Mouse (Mus musculus): Measurements from ENCODE around the gene Srgap1. TPM values are rescaled to one million over a fixed set of nuclear protein-coding genes. Genes with fewer than 3 reads are reported as not detected.

Gene Srgap1
- polyA plus RNA-seq, 1 experiment from 2014 or later: 32.0 TPM

DNA sequence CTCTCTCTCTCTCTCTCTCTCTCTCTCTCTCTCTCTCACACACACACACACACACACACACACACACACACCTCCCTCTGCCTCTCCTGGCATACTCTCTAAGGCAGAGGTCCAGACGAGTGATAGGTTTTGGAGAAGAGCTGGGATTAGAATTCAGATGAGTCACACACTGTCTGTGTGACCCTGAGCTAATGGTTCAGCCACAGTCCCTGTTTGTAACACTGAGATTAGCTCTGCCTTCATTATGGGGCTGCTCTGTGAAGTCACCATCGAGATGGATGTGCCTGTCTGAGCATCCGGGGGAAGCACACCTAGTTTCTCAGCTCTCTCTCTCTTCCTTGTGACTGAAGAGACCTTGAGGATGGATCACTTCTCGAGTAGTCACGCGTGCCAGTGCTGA lies 157.1 kb downstream of the Srgap1 start:
- Histone ChIP-seq H3K27ac (ENCODE audit: low read length) (no peak overlapping the region), H3K4me1 (replicated peaks; ENCODE audit: control insufficient read depth, insufficient read depth, low read length) (peaks cover 14% of the 10 kb centered on the region), H3K4me2 (ENCODE audit: low read length) (no peak overlapping the region), H3K27me3 (replicated peaks; ENCODE audit: control insufficient read depth, insufficient read depth, low read length) (no peaks in the 10 kb centered on the region), H3K4me3 (replicated peaks; ENCODE audit: low read length) (no peak overlapping the region), H3K36me3 (ENCODE audit: control insufficient read depth, insufficient read depth) (no peaks in the 10 kb centered on the region), H3K9me3 (ENCODE audit: control insufficient read depth, low read length) (no peaks in the 10 kb centered on the region), H3K9ac (replicated peaks; ENCODE audit: low read depth, low read length) (no peak overlapping the region)
- no peak for ATAC-seq
- 44% methylated on average over 6 of the region's 6 CpGs for WGBS

DNA sequence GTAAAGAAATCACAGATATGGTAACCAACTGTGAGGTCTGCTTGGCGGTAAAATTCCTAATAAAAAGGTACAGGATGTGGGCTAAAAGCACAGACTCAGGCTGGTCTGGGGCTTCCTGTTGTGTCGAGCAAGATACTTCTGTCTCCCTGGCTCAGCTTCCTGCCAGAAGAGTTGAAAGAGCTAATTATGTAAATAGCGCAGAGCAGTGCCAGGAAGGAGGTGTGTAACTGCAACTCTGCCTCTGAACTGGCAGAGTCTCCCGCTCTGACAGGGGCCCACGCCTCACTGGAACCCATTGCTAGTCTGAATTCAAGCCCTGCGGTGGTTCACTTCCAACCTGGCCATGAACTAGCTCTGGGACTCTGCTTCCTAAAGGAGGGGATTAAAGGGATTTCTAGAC lies 160.3 kb downstream of the Srgap1 start:
- H3K27me3 ChIP-seq (replicated peaks; ENCODE audit: control insufficient read depth, insufficient read depth, low read length): no peaks in the 10 kb centered on the region
- peak; percentile 82 for ATAC-seq
- WGBS: 11% methylated on average over 6 of the region's 6 CpGs
- no peaks in the 10 kb centered on the region for H3K9me3 ChIP-seq (ENCODE audit: control insufficient read depth, low read length)
- peaks cover 20% of the 10 kb centered on the region for H3K4me1 ChIP-seq (replicated peaks; ENCODE audit: control insufficient read depth, insufficient read depth, low read length)
- H3K9ac ChIP-seq (replicated peaks; ENCODE audit: low read depth, low read length): no peak overlapping the region
- no peak overlapping the region; the same call in 1 of the 2 replicates for H3K27ac ChIP-seq (ENCODE audit: low read length)
- no peaks in the 10 kb centered on the region for H3K36me3 ChIP-seq (ENCODE audit: control insufficient read depth, insufficient read depth)
- no peak overlapping the region for H3K4me2 ChIP-seq (ENCODE audit: low read length)
- no peak overlapping the region for H3K4me3 ChIP-seq (replicated peaks; ENCODE audit: low read length)

DNA sequence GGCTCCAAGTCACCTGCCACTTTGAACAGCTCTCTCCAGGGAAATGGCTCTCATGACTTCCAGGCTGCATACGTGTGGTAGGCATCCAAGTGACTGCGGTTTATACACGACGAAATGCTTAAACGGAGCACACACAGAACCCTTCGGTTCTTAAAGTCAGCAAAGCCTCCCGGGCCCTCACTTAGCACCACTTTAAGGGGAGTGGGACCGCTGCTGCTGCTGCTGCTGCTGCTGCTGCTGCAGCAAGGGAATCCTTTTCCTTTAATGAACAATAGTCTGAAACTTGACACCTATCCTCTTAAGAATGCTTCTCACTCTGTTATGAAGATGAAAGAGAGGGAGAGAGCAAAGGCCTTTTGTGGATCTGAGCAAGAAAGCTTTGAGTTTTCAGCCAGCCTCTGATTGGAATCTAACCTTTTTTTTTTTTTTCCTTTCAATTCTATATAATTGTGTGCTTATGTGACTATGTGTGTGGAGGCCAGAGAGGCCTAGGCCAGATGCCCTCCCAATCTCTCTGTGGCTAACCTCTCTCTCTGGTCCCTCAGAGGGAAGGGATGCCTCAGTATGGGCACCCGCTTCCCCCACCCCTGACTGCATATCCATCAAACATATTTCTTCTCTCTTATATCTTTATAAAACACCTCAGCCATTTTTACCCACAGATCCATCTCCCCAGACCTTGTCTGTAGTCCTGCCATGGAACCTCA lies 161.4 kb downstream of the Srgap1 start:
- WGBS: 12% methylated on average over 9 of the region's 9 CpGs
- H3K4me2 ChIP-seq (ENCODE audit: low read length): no peak overlapping the region

DNA sequence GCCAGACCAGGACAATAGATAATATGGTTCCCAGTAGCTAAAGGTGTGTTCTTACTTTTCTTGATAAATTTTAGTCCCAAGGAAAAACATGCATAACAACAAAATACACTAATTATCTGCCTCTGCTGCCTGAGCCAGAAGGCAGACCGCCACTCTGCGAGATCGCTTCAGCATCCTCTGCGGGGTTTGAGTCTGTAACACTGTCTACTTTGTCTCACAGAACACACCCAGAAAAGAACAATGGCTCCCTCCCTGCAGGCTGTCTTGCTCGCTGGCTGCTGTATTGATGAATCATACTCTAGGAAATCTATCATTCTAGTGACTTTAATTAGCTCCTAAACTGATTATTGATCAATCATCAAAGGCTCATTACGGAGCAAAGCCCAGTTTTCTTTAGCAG lies 164.7 kb downstream of the Srgap1 start:
- no peaks in the 10 kb centered on the region for H3K27me3 ChIP-seq (replicated peaks; ENCODE audit: control insufficient read depth, insufficient read depth, low read length)
- peaks cover 20% of the 10 kb centered on the region for H3K4me1 ChIP-seq (replicated peaks; ENCODE audit: control insufficient read depth, insufficient read depth, low read length)
- no peaks in the 10 kb centered on the region for H3K9me3 ChIP-seq (ENCODE audit: control insufficient read depth, low read length)
- WGBS: 6% methylated on average over 6 of the region's 6 CpGs
- H3K4me2 ChIP-seq (ENCODE audit: low read length): 0 out of 2 replicates have a peak overlapping the region, but pooled peaks have one; percentile 20
- H3K36me3 ChIP-seq (ENCODE audit: control insufficient read depth, insufficient read depth): no peaks in the 10 kb centered on the region
- peak overlapping the region; percentile 58 for H3K27ac ChIP-seq (ENCODE audit: low read length)
- H3K9ac ChIP-seq (replicated peaks; ENCODE audit: low read depth, low read length): no peak overlapping the region
- no peak overlapping the region for H3K4me3 ChIP-seq (replicated peaks; ENCODE audit: low read length)
- 0 out of 2 replicates have a peak, but pooled peaks have one; percentile 38 for ATAC-seq

More for the DNA sequence above, 161.4 kb downstream of the Srgap1 start:
- no peak overlapping the region for H3K4me3 ChIP-seq (replicated peaks; ENCODE audit: low read length)
- peak overlapping the region; percentile 6; the same call in 1 of the 2 replicates for H3K27ac ChIP-seq (ENCODE audit: low read length)
- H3K27me3 ChIP-seq (replicated peaks; ENCODE audit: control insufficient read depth, insufficient read depth, low read length): no peaks in the 10 kb centered on the region
- no peaks in the 10 kb centered on the region for H3K36me3 ChIP-seq (ENCODE audit: control insufficient read depth, insufficient read depth)
- no peaks in the 10 kb centered on the region for H3K9me3 ChIP-seq (ENCODE audit: control insufficient read depth, low read length)
- no peak overlapping the region for H3K9ac ChIP-seq (replicated peaks; ENCODE audit: low read depth, low read length)
- peaks cover 20% of the 10 kb centered on the region for H3K4me1 ChIP-seq (replicated peaks; ENCODE audit: control insufficient read depth, insufficient read depth, low read length)
- ATAC-seq: no peak

DNA sequence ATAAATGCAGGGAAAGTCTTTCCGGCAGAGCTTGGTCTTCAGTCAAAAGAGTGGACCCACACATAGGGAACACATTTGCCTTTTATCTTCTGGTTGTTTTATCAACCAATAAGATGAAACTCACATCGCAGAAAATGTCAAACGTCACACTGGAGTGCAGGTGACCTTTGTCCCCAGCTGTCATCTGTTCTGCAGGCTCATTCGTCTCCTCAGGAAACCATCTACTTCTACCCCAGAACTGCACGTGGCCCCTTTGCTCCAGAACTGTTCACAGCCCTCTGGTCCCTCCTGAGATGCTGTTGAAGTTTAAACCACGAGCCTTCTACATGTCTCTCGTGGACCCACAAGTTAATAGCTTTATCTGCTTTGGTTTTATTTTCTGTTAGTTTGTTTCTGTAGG lies 168.3 kb downstream of the Srgap1 start:
- no peak overlapping the region for H3K9ac ChIP-seq (replicated peaks; ENCODE audit: low read depth, low read length)
- peaks cover 6% of the 10 kb centered on the region for H3K4me1 ChIP-seq (replicated peaks; ENCODE audit: control insufficient read depth, insufficient read depth, low read length)
- WGBS: 78% methylated on average over 7 of the region's 7 CpGs
- H3K27me3 ChIP-seq (replicated peaks; ENCODE audit: control insufficient read depth, insufficient read depth, low read length): no peaks in the 10 kb centered on the region
- no peak overlapping the region for H3K4me2 ChIP-seq (ENCODE audit: low read length)
- ATAC-seq: no peak
- H3K27ac ChIP-seq (ENCODE audit: low read length): no peak overlapping the region
- H3K4me3 ChIP-seq (replicated peaks; ENCODE audit: low read length): no peak overlapping the region
- no peaks in the 10 kb centered on the region for H3K9me3 ChIP-seq (ENCODE audit: control insufficient read depth, low read length)
- H3K36me3 ChIP-seq (ENCODE audit: control insufficient read depth, insufficient read depth): no peaks in the 10 kb centered on the region

DNA sequence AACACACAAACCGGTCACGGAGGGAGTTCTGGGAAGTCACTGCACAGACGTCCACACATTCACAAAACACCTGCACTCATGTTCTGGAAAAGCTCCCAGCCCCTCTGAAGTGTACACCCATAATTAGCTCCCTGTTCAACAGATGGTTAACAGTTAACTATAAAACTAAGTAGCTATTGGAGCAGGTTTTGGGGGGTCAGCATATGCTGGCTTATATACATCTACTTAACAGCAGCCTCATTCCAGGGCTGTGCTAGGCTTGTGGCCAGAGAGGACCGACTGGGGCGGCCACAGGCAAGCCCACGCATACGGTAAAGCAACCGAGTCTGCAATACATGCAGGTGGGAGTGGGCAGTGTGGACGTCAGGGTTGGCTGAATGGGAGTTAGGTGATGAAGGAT lies 169.2 kb downstream of the Srgap1 start:
- no peak for ATAC-seq
- Histone ChIP-seq H3K9ac (replicated peaks; ENCODE audit: low read depth, low read length) (no peak overlapping the region), H3K4me1 (replicated peaks; ENCODE audit: control insufficient read depth, insufficient read depth, low read length) (peaks cover 6% of the 10 kb centered on the region), H3K9me3 (ENCODE audit: control insufficient read depth, low read length) (no peaks in the 10 kb centered on the region), H3K27ac (ENCODE audit: low read length) (no peak overlapping the region), H3K4me2 (ENCODE audit: low read length) (no peak overlapping the region), H3K36me3 (ENCODE audit: control insufficient read depth, insufficient read depth) (no peaks in the 10 kb centered on the region), H3K27me3 (replicated peaks; ENCODE audit: control insufficient read depth, insufficient read depth, low read length) (no peaks in the 10 kb centered on the region), H3K4me3 (replicated peaks; ENCODE audit: low read length) (no peak overlapping the region)
- 59% methylated on average over 9 of the region's 9 CpGs for WGBS

DNA sequence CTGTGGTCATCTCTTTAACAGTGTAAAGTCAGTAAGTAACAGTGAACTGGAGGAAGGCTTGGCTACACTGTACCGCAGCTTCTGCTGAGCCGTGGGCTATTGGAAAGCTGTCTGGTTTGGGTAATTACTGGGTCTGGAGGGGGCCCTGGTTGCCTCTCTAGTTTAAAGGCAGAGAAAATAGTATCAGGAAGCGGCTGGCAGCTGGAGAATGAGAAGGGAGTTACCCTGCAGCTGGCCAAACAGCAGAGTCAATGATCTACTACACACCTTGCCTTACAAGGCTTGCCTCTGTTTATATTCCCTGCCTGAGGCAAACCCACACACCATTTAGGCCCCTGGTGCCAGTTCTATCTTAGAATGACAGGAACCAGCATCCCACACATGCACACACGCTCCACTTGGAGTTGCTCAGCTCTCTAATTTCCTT lies 174.0 kb downstream of the Srgap1 start:
- H3K27ac ChIP-seq (ENCODE audit: low read length): peak overlapping the region; percentile 0; the same call in 1 of the 2 replicates
- no peak for ATAC-seq
- WGBS: 66% methylated on average over 4 of the region's 4 CpGs
- no peak overlapping the region for H3K9ac ChIP-seq (replicated peaks; ENCODE audit: low read depth, low read length)
- H3K4me2 ChIP-seq (ENCODE audit: low read length): no peak overlapping the region
- no peaks in the 10 kb centered on the region for H3K4me1 ChIP-seq (replicated peaks; ENCODE audit: control insufficient read depth, insufficient read depth, low read length)
- H3K36me3 ChIP-seq (ENCODE audit: control insufficient read depth, insufficient read depth): peaks cover 12% of the 10 kb centered on the region
- H3K4me3 ChIP-seq (replicated peaks; ENCODE audit: low read length): no peak overlapping the region
- H3K9me3 ChIP-seq (ENCODE audit: control insufficient read depth, low read length): no peaks in the 10 kb centered on the region; the same call in 1 of the 2 replicates
- H3K27me3 ChIP-seq (replicated peaks; ENCODE audit: control insufficient read depth, insufficient read depth, low read length): no peaks in the 10 kb centered on the region

DNA sequence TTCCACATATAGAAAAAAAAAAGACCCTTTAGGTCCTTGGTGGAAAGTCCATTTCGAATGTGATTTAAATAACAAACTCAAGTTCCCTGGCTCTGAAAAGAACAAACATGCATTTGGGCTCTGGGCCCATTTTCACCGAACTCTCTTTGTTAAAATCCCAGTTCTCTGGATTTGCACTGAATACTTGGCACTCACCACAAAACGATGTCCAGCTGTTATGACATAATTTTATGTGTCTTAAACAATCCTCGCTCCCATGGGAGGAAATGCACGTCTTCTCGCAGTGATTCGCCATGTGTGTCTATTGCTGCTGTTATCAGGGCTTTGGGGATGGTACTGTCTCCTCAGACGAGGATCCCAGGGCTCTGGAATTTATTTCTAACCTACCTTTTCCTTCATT lies 177.2 kb downstream of the Srgap1 start:
- no peaks in the 10 kb centered on the region; the same call in 1 of the 2 replicates for H3K9me3 ChIP-seq (ENCODE audit: control insufficient read depth, low read length)
- no peak overlapping the region for H3K4me3 ChIP-seq (replicated peaks; ENCODE audit: low read length)
- no peak for ATAC-seq
- H3K9ac ChIP-seq (replicated peaks; ENCODE audit: low read depth, low read length): no peak overlapping the region
- no peaks in the 10 kb centered on the region for H3K4me1 ChIP-seq (replicated peaks; ENCODE audit: control insufficient read depth, insufficient read depth, low read length)
- H3K36me3 ChIP-seq (ENCODE audit: control insufficient read depth, insufficient read depth): peaks cover 12% of the 10 kb centered on the region
- no peak overlapping the region for H3K27ac ChIP-seq (ENCODE audit: low read length)
- no peaks in the 10 kb centered on the region for H3K27me3 ChIP-seq (replicated peaks; ENCODE audit: control insufficient read depth, insufficient read depth, low read length)
- H3K4me2 ChIP-seq (ENCODE audit: low read length): no peak overlapping the region
- 46% methylated on average over 8 of the region's 8 CpGs for WGBS

DNA sequence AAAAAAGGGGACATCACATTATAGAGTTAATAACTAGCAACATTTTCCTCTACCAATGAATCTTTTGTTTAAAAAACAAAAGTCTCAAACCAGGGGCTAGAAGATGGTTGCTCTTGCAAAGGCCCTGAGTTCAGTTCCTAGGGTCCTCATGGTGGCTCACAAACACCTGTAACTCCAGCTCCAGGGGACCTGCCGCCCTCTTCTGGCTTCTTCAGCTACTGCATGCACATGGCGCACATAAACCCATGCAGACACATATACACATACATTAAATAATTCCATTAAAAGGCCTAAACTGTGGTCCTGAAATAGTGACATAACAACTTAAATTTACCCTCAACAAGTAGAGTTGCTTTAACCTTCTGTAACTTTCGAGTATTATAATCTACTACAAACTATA lies 178.9 kb downstream of the Srgap1 start:
- no peak for ATAC-seq
- no peaks in the 10 kb centered on the region for H3K4me1 ChIP-seq (replicated peaks; ENCODE audit: control insufficient read depth, insufficient read depth, low read length)
- no peak overlapping the region for H3K4me2 ChIP-seq (ENCODE audit: low read length)
- no peaks in the 10 kb centered on the region for H3K27me3 ChIP-seq (replicated peaks; ENCODE audit: control insufficient read depth, insufficient read depth, low read length)
- no peak overlapping the region for H3K4me3 ChIP-seq (replicated peaks; ENCODE audit: low read length)
- no peak overlapping the region for H3K9ac ChIP-seq (replicated peaks; ENCODE audit: low read depth, low read length)
- WGBS: 96% methylated on average over 3 of the region's 3 CpGs
- H3K27ac ChIP-seq (ENCODE audit: low read length): no peak overlapping the region
- no peaks in the 10 kb centered on the region; the same call in 1 of the 2 replicates for H3K9me3 ChIP-seq (ENCODE audit: control insufficient read depth, low read length)
- peaks cover 12% of the 10 kb centered on the region for H3K36me3 ChIP-seq (ENCODE audit: control insufficient read depth, insufficient read depth)
